Comparison of ENCODE assay signal across 14 mouse cellular contexts in the genomic region with DNA sequence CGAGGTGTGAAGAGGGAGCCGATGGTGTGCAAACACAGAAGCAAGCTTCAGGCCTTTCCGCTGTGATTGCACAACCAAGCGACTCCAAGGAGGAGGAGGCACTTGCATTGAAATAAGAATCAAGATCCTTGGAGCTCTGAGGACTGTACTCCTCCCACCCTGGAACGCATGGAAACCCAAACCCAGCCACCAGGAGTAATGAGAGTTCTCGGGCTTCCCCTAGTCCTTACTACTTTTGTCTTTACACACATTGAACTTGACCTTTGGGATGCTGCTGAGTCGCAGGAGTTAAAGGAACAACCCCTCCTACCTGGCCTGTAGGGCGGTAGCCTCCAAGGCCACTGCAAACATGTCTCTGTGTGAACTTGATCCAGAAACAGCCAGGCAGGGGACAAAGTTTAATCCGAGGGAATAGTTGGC. TPM values are rescaled to one million over a fixed set of nuclear protein-coding genes. Genes with fewer than 3 reads are reported as not detected.
A peak's percentile ranks its signal among the peaks of the same experiment; 100 is the strongest.
DNase-seq lines count a peak whose midpoint lies in the region; ATAC-seq lines count a peak whose summit lies in the region.
"Had no signal": no experiment of that assay in that cellular context is flagged by ENCODE, and none has a peak within 500 bp of the region (broad histone marks: within the 10 kb centered on the region; RNA-seq: fewer than 3 reads in every experiment).

No protein-coding gene starts in this region.

- H3K36me3 ChIP-seq in intestine, embryonic 16.5 days (ENCODE audit: control insufficient read depth, insufficient read depth, low read length) = no peaks in the 10 kb centered on the region
- H3K36me3 ChIP-seq in forebrain, embryonic 14.5 days (ENCODE audit: control insufficient read depth, insufficient read depth, low read length) = no peaks in the 10 kb centered on the region
- H3K36me3 ChIP-seq: lung, embryonic 15.5 days; neural tube, embryonic 12.5 days had no signal

- H3K27me3 ChIP-seq in intestine, embryonic 16.5 days (replicated peaks; ENCODE audit: control insufficient read depth, insufficient read depth, low read length) = no peaks in the 10 kb centered on the region
- H3K27me3 ChIP-seq in forebrain, embryonic 14.5 days (replicated peaks; ENCODE audit: control insufficient read depth, insufficient read depth, low read length) = no peaks in the 10 kb centered on the region
- H3K27me3 ChIP-seq: lung, embryonic 15.5 days; neural tube, embryonic 12.5 days had no signal

- H3K4me2 ChIP-seq in intestine, embryonic 16.5 days (ENCODE audit: low read depth, low read length) = no peak overlapping the region
- H3K4me2 ChIP-seq in forebrain, embryonic 14.5 days (ENCODE audit: low read length) = no peak overlapping the region
- H3K4me2 ChIP-seq: lung, embryonic 15.5 days; neural tube, embryonic 12.5 days had no signal

- H3K9ac ChIP-seq in intestine, embryonic 16.5 days (ENCODE audit: low read depth, low read length) = no peak overlapping the region
- H3K9ac ChIP-seq in forebrain, embryonic 14.5 days (ENCODE audit: low read length) = no peak overlapping the region
- H3K9ac ChIP-seq: lung, embryonic 15.5 days; neural tube, embryonic 12.5 days had no signal

- H3K4me1 ChIP-seq in intestine, embryonic 16.5 days (ENCODE audit: control insufficient read depth, insufficient read depth, low read length) = peaks cover 7% of the 10 kb centered on the region; the same call in 1 of the 2 replicates
- no peaks in the 10 kb centered on the region for H3K4me1 ChIP-seq in forebrain, embryonic 14.5 days (ENCODE audit: control insufficient read depth, insufficient read depth, low read length)
- H3K4me1 ChIP-seq: neural tube, embryonic 12.5 days had no signal

- H3K4me3 ChIP-seq in intestine, embryonic 16.5 days (ENCODE audit: low read length) = no peak overlapping the region
- no peak overlapping the region for H3K4me3 ChIP-seq in forebrain, embryonic 14.5 days (ENCODE audit: low read depth, low read length)
- H3K4me3 ChIP-seq: lung, embryonic 15.5 days; neural tube, embryonic 12.5 days had no signal

- WGBS in intestine, embryonic 16.5 days = 51% methylated on average over 9 of the region's 9 CpGs
- 72% methylated on average over 9 of the region's 9 CpGs for WGBS in forebrain, embryonic 14.5 days

- no peaks in the 10 kb centered on the region for H3K9me3 ChIP-seq in intestine, embryonic 16.5 days (ENCODE audit: control insufficient read depth, low read length)
- H3K9me3 ChIP-seq in forebrain, embryonic 14.5 days (replicated peaks; ENCODE audit: control insufficient read depth, low read length) = no peaks in the 10 kb centered on the region
- H3K9me3 ChIP-seq: lung, embryonic 15.5 days; neural tube, embryonic 12.5 days had no signal

- DNase-seq in adrenal gland, adult 2 months = peak; percentile 17
- DNase-seq in adrenal gland, postnatal 14 days = no peak
- DNase-seq in kidney, postnatal 25 days = peak; percentile 68 to 89
- DNase-seq in lung, postnatal 10 days = peak; percentile 41
- no peak for DNase-seq in forebrain, embryonic 14.5 days (ENCODE audit: low spot score)
- DNase-seq: cerebellum, adult 11-12 months; heart, adult 18-20 months; retina, postnatal 1 day had no signal

- H3K27ac ChIP-seq in intestine, embryonic 16.5 days (ENCODE audit: low read length) = peak overlapping the region; percentile 65
- H3K27ac ChIP-seq in forebrain, embryonic 14.5 days (ENCODE audit: low read depth, low read length) = no peak overlapping the region
- H3K27ac ChIP-seq: neural tube, embryonic 12.5 days had no signal

- ATAC-seq in intestine, embryonic 16.5 days = peak; percentile 89
- no peak for ATAC-seq in forebrain, embryonic 14.5 days
- no peak for ATAC-seq in inflammation-experienced regulatory T-cells, adult 6 months
- ATAC-seq in megakaryocyte progenitor cell, adult 5-6 weeks (replicated peaks; ENCODE audit: poor library complexity) = no peak
- ATAC-seq: midbrain, embryonic 16.5 days had no signal

RNA-seq across cellular contexts. Expression of a gene that starts 31.5 kb away (rescaled TPM):
- total RNA-seq in adrenal gland, adult 2 months (2021) = 1 to 10 TPM in 1 of 2 experiments, under 1 TPM in 1; 0.84 to 1.2 TPM
- 0.40 and 0.41 TPM in 2 replicates for polyA plus RNA-seq in adrenal gland, adult 2 months (2012; rRNA removed)
- 0.94 and 2.0 TPM in 2 replicates for total RNA-seq in adrenal gland, postnatal 14 days (2021)
- 2.2 and 2.8 TPM in 2 replicates for polyA plus RNA-seq in intestine, embryonic 16.5 days (2015; fragmentation: Nextera tagmentation; extraction: Ambion mirVana)
- polyA plus RNA-seq in forebrain, embryonic 14.5 days (2014; fragmentation: Nextera tagmentation; extraction: Ambion mirVana) = 4.2 and 6.2 TPM in 2 replicates
- polyA plus RNA-seq in inflammation-experienced regulatory T-cells, adult 6 months (2017; shearing (Covaris generic)) = under 1 TPM; 0.26 to 0.42 (median 0.38) TPM
- total RNA-seq in megakaryocyte progenitor cell, adult 5-6 weeks (2015) = 0.10 TPM in 1 of 2 replicates, not detected in the other
- 0.03 TPM in 1 of 2 replicates, not detected in the other for total RNA-seq in megakaryocyte progenitor cell, adult 5-6 weeks (2017)

RNA-seq across cellular contexts. Expression of a gene that starts 38.0 kb away (rescaled TPM):
- total RNA-seq in adrenal gland, adult 2 months (2021) = 10 to 100 TPM; 30.8 to 80.2 TPM
- polyA plus RNA-seq in adrenal gland, adult 2 months (2012; rRNA removed) = 5.3 and 7.6 TPM in 2 replicates
- total RNA-seq in adrenal gland, postnatal 14 days (2021) = 81.5 and 84.5 TPM in 2 replicates
- 20.2 and 25.9 TPM in 2 replicates for polyA plus RNA-seq in intestine, embryonic 16.5 days (2015; fragmentation: Nextera tagmentation; extraction: Ambion mirVana)
- 0.77 and 0.97 TPM in 2 replicates for polyA plus RNA-seq in forebrain, embryonic 14.5 days (2014; fragmentation: Nextera tagmentation; extraction: Ambion mirVana)
- polyA plus RNA-seq in inflammation-experienced regulatory T-cells, adult 6 months (2017; shearing (Covaris generic)) = 1 to 10 TPM; 3.2 to 7.9 (median 6.3) TPM
- 2.1 and 2.3 TPM in 2 replicates for total RNA-seq in megakaryocyte progenitor cell, adult 5-6 weeks (2015)
- 2.6 and 2.9 TPM in 2 replicates for total RNA-seq in megakaryocyte progenitor cell, adult 5-6 weeks (2017)

Comparison
In these comparisons a context has a peak if more than half of its experiments do, and no peak if none do; other contexts are left out.
1. DNase-seq: peak in adrenal gland, adult 2 months (single experiment), kidney, postnatal 25 days (2 of 2) and lung, postnatal 10 days (single experiment); none in adrenal gland, postnatal 14 days (single experiment) and forebrain, embryonic 14.5 days (single experiment).